Mouse (Mus musculus): ENCODE data around the gene Nif3l1. TPM values are rescaled to one million over a fixed set of nuclear protein-coding genes. Genes with fewer than 3 reads are reported as not detected.

The Nif3l1 gene
- polyA plus RNA-seq, 1 experiment, result 22.4 TPM

DNA sequence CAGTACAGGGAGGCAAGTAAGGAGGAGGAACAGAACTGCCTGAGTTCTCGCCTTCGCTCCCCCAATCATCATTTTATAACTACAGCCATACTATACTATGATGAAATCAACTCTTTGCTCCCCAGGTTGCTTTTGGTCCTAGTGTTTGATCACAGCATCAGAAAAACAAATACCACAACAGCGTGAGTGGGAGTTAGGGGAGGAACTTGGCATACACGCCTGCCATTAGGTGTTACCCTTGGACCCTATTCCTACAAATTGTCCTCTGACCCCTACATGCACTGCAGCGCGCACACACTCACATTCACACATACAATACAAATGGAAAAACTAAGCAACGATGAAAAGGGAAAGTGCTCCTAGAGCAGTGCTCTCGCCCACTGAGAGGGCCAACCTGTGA, 30.7 kb downstream of the Nif3l1 start:
- no peak overlapping the region for H3K27ac ChIP-seq (ENCODE audit: insufficient read depth, low read length)

DNA sequence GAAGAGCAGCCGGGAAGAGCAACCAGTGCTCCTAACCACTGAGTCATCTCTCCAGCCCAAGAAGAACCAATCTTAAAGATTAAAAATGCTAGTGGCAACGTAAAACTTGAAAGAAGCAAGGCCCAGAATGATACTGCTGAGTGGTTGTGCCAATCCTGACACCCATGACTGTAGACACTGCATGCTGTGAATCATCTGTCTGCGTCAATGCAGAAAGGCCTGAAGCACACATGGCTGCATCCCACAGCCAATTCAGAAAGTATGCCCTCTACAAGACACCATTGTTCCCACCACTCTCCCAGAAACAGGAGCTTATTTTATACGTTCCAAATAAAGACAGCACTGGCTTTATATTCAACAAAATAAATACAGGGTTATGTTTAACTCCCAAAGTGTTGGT, 37.7 kb downstream of the Nif3l1 start:
- Histone ChIP-seq H3K4me1 (ENCODE audit: control insufficient read depth, insufficient read depth, low read length) (no peaks in the 10 kb centered on the region), H3K4me3 (ENCODE audit: insufficient read depth, low read length) (no peak overlapping the region), H3K27ac (ENCODE audit: insufficient read depth, low read length) (no peak overlapping the region)
- no peak for TF ChIP-seq POLR2A (IDR thresholded peaks at IDR 0.05; ENCODE audit: extremely low read depth, insufficient read depth, low read length)
- TF ChIP-seq CTCF (IDR thresholded peaks at IDR 0.05; ENCODE audit: extremely low read depth, insufficient read depth, low read length), result no peak

More for the DNA sequence above, 30.7 kb downstream of the Nif3l1 start:
- Histone ChIP-seq H3K4me3 (ENCODE audit: insufficient read depth, low read length) (no peak overlapping the region), H3K4me1 (ENCODE audit: control insufficient read depth, insufficient read depth, low read length) (no peaks in the 10 kb centered on the region)
- TF ChIP-seq POLR2A (IDR thresholded peaks at IDR 0.05; ENCODE audit: extremely low read depth, insufficient read depth, low read length) (no peak), CTCF (IDR thresholded peaks at IDR 0.05; ENCODE audit: extremely low read depth, insufficient read depth, low read length) (no peak)

- TF ChIP-seq CTCF (IDR thresholded peaks at IDR 0.05; ENCODE audit: extremely low read depth, insufficient read depth, low read length) (no peak), POLR2A (IDR thresholded peaks at IDR 0.05; ENCODE audit: extremely low read depth, insufficient read depth, low read length) (no peak)
- no peak overlapping the region for H3K27ac ChIP-seq (ENCODE audit: insufficient read depth, low read length)
- H3K4me3 ChIP-seq (ENCODE audit: insufficient read depth, low read length), result no peak overlapping the region
- peaks cover 2% of the 10 kb centered on the region; the same call in 1 of the 2 replicates for H3K4me1 ChIP-seq (ENCODE audit: control insufficient read depth, insufficient read depth, low read length)
Observed at GRCm38 (mm10) chr1:58495603-58496002, 50.7 kb downstream of the Nif3l1 start.

DNA sequence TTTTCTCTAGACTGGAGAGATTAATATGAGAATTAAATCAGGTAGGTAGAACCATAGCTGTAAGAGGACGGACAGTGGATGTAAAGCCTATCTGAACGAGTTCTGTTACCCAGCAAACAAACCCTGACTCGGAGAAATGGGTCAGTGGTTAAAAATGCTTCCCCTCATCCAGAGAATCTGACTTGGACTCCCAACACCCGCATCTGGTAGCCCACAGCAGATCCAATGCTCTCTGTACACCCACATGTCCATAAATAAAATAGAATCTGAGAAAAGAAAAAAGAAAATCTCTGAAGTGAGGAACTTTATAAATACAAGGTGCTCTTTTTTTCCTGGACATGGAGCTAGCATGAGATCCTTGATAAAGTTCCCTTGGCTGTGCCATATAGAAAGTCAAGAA, 52.7 kb downstream of the Nif3l1 start:
- no peak overlapping the region for H3K27ac ChIP-seq (ENCODE audit: insufficient read depth, low read length)
- H3K4me3 ChIP-seq (ENCODE audit: insufficient read depth, low read length), result no peak overlapping the region
- TF ChIP-seq POLR2A (IDR thresholded peaks at IDR 0.05; ENCODE audit: extremely low read depth, insufficient read depth, low read length), result no peak
- no peak for TF ChIP-seq CTCF (IDR thresholded peaks at IDR 0.05; ENCODE audit: extremely low read depth, insufficient read depth, low read length)
- peaks cover 2% of the 10 kb centered on the region; the same call in 1 of the 2 replicates for H3K4me1 ChIP-seq (ENCODE audit: control insufficient read depth, insufficient read depth, low read length)

DNA sequence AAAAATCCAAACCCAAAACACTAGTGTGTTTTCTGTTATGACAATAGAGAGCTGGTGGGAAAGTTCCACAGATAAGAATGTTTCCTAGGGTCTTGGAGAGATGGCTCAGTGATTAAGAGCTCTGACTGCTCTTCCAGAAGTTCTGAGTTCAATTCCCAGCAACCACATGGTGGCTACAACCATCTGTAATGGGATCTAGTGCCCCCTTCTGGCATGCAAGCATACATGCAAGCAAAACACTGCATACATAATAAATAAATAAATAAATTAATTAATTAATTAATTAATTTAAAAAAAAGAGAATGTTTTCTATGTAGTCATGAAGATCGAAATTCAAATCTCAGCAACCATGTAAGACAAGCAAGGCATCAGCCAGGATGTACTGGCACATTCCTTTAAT, 53.8 kb downstream of the Nif3l1 start:
- TF ChIP-seq POLR2A (IDR thresholded peaks at IDR 0.05; ENCODE audit: extremely low read depth, insufficient read depth, low read length), result no peak
- no peak for TF ChIP-seq CTCF (IDR thresholded peaks at IDR 0.05; ENCODE audit: extremely low read depth, insufficient read depth, low read length)
- Histone ChIP-seq H3K4me3 (ENCODE audit: insufficient read depth, low read length) (no peak overlapping the region), H3K27ac (ENCODE audit: insufficient read depth, low read length) (no peak overlapping the region), H3K4me1 (ENCODE audit: control insufficient read depth, insufficient read depth, low read length) (peaks cover 2% of the 10 kb centered on the region)

DNA sequence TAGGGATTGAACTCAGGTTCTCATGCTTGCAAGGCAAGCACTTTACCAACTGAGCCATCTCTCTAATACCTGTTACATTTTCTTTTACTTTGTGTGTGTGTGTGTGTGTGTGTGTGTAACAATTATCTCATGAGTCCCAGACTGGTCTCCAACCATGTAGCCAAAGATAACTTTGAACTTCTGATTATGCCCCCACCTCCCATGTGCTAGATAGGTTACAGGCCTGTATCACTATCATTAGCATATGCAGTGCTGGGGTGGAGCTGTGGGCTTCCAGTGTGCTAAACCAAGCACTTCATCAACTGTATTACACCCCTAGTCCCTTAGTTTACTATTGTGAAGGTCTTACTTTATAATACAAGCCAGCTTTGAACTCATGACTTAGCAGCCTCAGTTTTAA, 58.2 kb downstream of the Nif3l1 start:
- no peak overlapping the region for H3K27ac ChIP-seq (ENCODE audit: insufficient read depth, low read length)
- peak overlapping the region; percentile 82; the same call in 1 of the 2 replicates for H3K4me3 ChIP-seq (ENCODE audit: insufficient read depth, low read length)
- H3K4me1 ChIP-seq (ENCODE audit: control insufficient read depth, insufficient read depth, low read length), result no peaks in the 10 kb centered on the region; the same call in 1 of the 2 replicates
- TF ChIP-seq POLR2A (IDR thresholded peaks at IDR 0.05; ENCODE audit: extremely low read depth, insufficient read depth, low read length) (no peak), CTCF (IDR thresholded peaks at IDR 0.05; ENCODE audit: extremely low read depth, insufficient read depth, low read length) (no peak)

DNA sequence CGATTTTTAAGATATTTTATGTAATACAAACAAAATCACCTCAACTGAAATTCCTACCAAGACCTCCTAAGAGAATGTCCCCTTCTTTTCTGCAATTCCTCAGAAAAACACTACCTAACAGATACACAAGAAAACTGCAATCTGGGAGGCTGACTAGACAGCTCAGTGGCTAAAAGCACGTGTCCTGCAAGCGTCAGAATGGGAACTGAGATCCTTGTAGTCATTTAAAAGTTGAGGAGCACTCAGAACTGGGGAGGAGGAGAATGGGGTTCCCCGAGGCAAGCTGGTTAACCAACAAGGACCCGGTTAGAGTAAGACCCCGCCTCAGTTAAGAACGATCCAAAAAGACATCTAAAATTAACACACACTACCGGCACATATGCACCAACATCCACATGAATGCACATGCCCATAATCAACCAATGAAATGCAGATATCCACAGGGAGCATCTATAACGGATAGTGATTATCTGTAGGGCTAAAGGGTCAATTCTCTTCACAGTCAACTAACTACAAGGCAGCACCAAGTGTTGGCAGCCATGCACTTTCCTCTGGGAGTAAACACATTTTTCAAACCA, 58.9 kb downstream of the Nif3l1 start:
- no peaks in the 10 kb centered on the region; the same call in 1 of the 2 replicates for H3K4me1 ChIP-seq (ENCODE audit: control insufficient read depth, insufficient read depth, low read length)
- H3K27ac ChIP-seq (ENCODE audit: insufficient read depth, low read length), result no peak overlapping the region
- TF ChIP-seq CTCF (IDR thresholded peaks at IDR 0.05; ENCODE audit: extremely low read depth, insufficient read depth, low read length) (no peak), POLR2A (IDR thresholded peaks at IDR 0.05; ENCODE audit: extremely low read depth, insufficient read depth, low read length) (no peak)
- H3K4me3 ChIP-seq (ENCODE audit: insufficient read depth, low read length), result peak overlapping the region; percentile 82

DNA sequence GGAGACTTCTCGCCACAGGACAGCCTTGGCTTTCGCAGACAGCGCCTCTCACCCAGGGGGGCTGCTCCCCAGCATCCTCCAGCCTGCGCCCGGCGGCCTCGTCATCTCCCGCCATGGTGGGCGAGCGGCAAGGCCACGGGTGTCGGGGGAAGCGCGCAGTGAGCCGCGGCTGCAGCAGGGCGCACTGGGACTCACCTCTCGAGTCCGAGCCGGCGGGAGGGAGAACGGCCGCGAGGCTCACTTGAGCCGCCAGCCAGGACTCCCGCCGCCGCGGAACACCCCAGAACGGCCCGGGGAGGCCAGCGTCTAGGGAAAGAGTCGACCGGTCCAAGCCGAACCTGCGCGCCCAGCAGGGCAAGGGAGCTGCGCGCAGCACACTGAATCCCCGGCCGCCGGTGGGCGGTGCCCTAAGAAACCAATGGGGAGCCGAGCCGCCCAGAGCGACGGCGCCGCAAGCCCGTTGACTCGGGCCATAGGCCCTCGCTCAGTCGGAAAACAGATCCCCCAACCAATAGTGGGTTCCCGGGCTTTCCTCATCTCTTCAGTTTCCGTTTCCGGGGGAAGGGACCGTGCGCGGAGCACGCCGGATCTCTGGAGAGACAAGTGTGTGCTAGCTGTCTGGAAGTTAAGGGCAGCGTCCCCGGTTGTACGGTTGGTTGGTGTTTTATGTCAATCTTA, 59.8 kb downstream of the Nif3l1 start, which contains the start of gene Orc2:
Orc2 (minus strand) TSS at position 533 of the 678 bp plus-strand sequence.
- Histone ChIP-seq H3K4me1 (ENCODE audit: control insufficient read depth, insufficient read depth, low read length) (no peaks in the 10 kb centered on the region; the same call in 1 of the 2 replicates), H3K4me3 (ENCODE audit: insufficient read depth, low read length) (peak within 1 kb of the TSS; percentile 82), H3K27ac (ENCODE audit: insufficient read depth, low read length) (no peak within 1 kb of the TSS)
- TF ChIP-seq POLR2A (IDR thresholded peaks at IDR 0.05; ENCODE audit: extremely low read depth, insufficient read depth, low read length) (peak; percentile 82), CTCF (IDR thresholded peaks at IDR 0.05; ENCODE audit: extremely low read depth, insufficient read depth, low read length) (no peak)

- Histone ChIP-seq H3K27ac (ENCODE audit: insufficient read depth, low read length) (no peak overlapping the region), H3K4me3 (ENCODE audit: insufficient read depth, low read length) (no peak overlapping the region), H3K4me1 (ENCODE audit: control insufficient read depth, insufficient read depth, low read length) (no peaks in the 10 kb centered on the region; the same call in 1 of the 2 replicates)
- no peak for TF ChIP-seq CTCF (IDR thresholded peaks at IDR 0.05; ENCODE audit: extremely low read depth, insufficient read depth, low read length)
- TF ChIP-seq POLR2A (IDR thresholded peaks at IDR 0.05; ENCODE audit: extremely low read depth, insufficient read depth, low read length), result no peak
Observed at GRCm38 (mm10) chr1:58507249-58507648, 62.3 kb downstream of the Nif3l1 start.

Other genes with a start within 250 kb of the Nif3l1 start
- 1.0 and 1.1 TPM in 2 replicates for gene Aox4, start 234.8 kb upstream of the Nif3l1 start, polyA plus RNA-seq (2012; rRNA removed)
- not detected in 2 replicates for gene Aox2, start 166.8 kb upstream of the Nif3l1 start, polyA plus RNA-seq (2012; rRNA removed)
- 80.2 and 83.9 TPM in 2 replicates for gene Bzw1, start 52.3 kb upstream of the Nif3l1 start, polyA plus RNA-seq (2012; rRNA removed)
- gene Clk1, start 21.1 kb upstream of the Nif3l1 start, polyA plus RNA-seq (2012; rRNA removed), result 254 and 258 TPM in 2 replicates
- 28.3 and 30.3 TPM in 2 replicates for gene Ppil3, start 335 bp downstream of the Nif3l1 start, polyA plus RNA-seq (2012; rRNA removed)
- 23.7 and 26.0 TPM in 2 replicates for gene Orc2, start 60.0 kb downstream of the Nif3l1 start, polyA plus RNA-seq (2012; rRNA removed)
- gene Fam126b, start 141.2 kb downstream of the Nif3l1 start, polyA plus RNA-seq (2012; rRNA removed), result 23.9 and 25.5 TPM in 2 replicates
- gene Ndufb3, start 141.2 kb downstream of the Nif3l1 start, polyA plus RNA-seq (2012; rRNA removed), result 227 and 228 TPM in 2 replicates